Mouse (Mus musculus) liver, embryonic 11.5 days (tissue): ENCODE measurements around the gene Igf2bp3. TPM values are rescaled to one million over a fixed set of nuclear protein-coding genes. Genes with fewer than 3 reads are reported as not detected.

Experiments
- ATAC-seq: fragments of 200-750 bp; cut with Nextera tagmentation; replicated peaks from 2 replicates; pipeline ENCODE4 v1.8.0; 2017; ENCODE audit warnings: moderate number of reproducible peaks, mild to moderate bottlenecking, moderate TSS enrichment, moderate library complexity; ENCODE audit not compliant: low FRiP score
- DNase-seq: peaks from one replicate; pipeline ENCODE4 v3.0.0-alpha.2; 2017; ENCODE audit warnings: low spot score
- H3K27ac ChIP-seq: fragments of 300-500 bp; sonication (generic); 2 replicates; pipeline ENCODE4 v1.5.1; 2014; ENCODE audit warnings: mild to moderate bottlenecking, low read depth, low read length, control low read depth
- H3K27me3 ChIP-seq: fragments of 300-500 bp; sonication (generic); replicated peaks from 2 replicates; pipeline ENCODE4 v1.6.1; 2014; ENCODE audit warnings: low read length, mixed read lengths; ENCODE audit not compliant: control insufficient read depth, insufficient read depth
- H3K36me3 ChIP-seq: fragments of 300-500 bp; sonication (generic); 2 replicates; pipeline ENCODE4 v1.6.1; 2014; ENCODE audit warnings: mild to moderate bottlenecking, low read length, moderate library complexity, mixed read lengths; ENCODE audit not compliant: control insufficient read depth, insufficient read depth
- H3K4me1 ChIP-seq: fragments of 300-500 bp; sonication (generic); replicated peaks from 2 replicates; pipeline ENCODE4 v1.6.1; 2014; ENCODE audit warnings: low read length, mixed read lengths; ENCODE audit not compliant: control insufficient read depth, insufficient read depth
- H3K4me2 ChIP-seq: fragments of 300-500 bp; sonication (generic); 2 replicates; pipeline ENCODE4 v1.6.1; 2014; ENCODE audit warnings: mild to moderate bottlenecking, control low read depth, moderate library complexity
- H3K4me3 ChIP-seq: fragments of 300-500 bp; sonication (generic); 2 replicates; pipeline ENCODE4 v1.5.1; 2014; ENCODE audit warnings: low read depth, low read length, control low read depth
- H3K9ac ChIP-seq: fragments of 300-500 bp; sonication (generic); 2 replicates; pipeline ENCODE4 v1.6.1; 2014; ENCODE audit warnings: low read depth, low read length, control low read depth
- H3K9me3 ChIP-seq: fragments of 300-500 bp; sonication (generic); 2 replicates; pipeline ENCODE4 v1.6.1; 2016; ENCODE audit warnings: low read length, inconsistent platforms, mixed read lengths; ENCODE audit not compliant: control insufficient read depth
- WGBS: fragments of 180-500 bp; shearing (Covaris S2); extraction: QIAGEN DNeasy Blood & Tissue Kit; methylation state at CpG from one replicate; pipeline ENCODE4 v1.1.7; 2014; 5-methylcytosine and 5-hydroxymethylcytosine counted together
- polyA plus RNA-seq: library from polyadenylated mRNA; unstranded; fragments of >200 nt; fragmentation: Nextera tagmentation; extraction: Ambion mirVana; gene quantifications from 2 replicates; pipeline ENCODE4 v1.2.1, GENCODE M21; 2014

Igf2bp3 gene
- polyA plus RNA-seq, 1 experiment from 2014 or later, result 57.8 TPM

- H3K4me2 ChIP-seq, result no peak overlapping the region
- DNase-seq (no peak), ATAC-seq (no peak)
- no peaks in the 10 kb centered on the region for H3K36me3 ChIP-seq
- no peak overlapping the region for H3K9ac ChIP-seq
- no peak overlapping the region for H3K27ac ChIP-seq
- 83% methylated on average over 2 of the region's 2 CpGs for WGBS
- no peaks in the 10 kb centered on the region for H3K9me3 ChIP-seq
- H3K27me3 ChIP-seq, result no peaks in the 10 kb centered on the region
- no peak overlapping the region for H3K4me3 ChIP-seq
- H3K4me1 ChIP-seq, result peaks cover 24% of the 10 kb centered on the region
These were observed 68.3 kb downstream of the Igf2bp3 start for GRCm38 (mm10) chr6:49146461-49146860.

DNA sequence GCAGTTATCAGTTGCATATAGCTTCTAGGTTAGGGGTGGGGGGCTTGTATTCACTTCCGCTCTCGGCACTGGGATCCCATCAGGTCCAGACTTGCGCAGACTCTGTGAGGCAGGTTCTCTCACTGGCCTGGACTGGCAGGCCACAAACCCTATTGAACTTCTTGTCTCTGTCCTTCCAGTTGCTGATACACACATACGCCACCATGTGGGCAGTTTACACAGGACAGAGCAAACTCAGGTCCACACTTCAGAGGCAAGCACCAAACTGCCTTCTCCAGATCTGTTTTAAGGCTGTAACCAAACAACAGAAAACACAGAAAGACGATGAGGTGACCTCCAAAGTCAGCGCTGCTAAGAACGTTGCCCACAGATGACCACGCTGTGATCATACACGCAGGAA, 72.3 kb downstream of the Igf2bp3 start:
- H3K4me2 ChIP-seq, result no peak overlapping the region
- DNase-seq (no peak), ATAC-seq (no peak)
- H3K9ac ChIP-seq, result no peak overlapping the region
- peaks cover 20% of the 10 kb centered on the region for H3K4me1 ChIP-seq
- H3K4me3 ChIP-seq, result no peak overlapping the region
- no peaks in the 10 kb centered on the region for H3K9me3 ChIP-seq
- H3K36me3 ChIP-seq, result no peaks in the 10 kb centered on the region
- H3K27me3 ChIP-seq, result no peaks in the 10 kb centered on the region
- H3K27ac ChIP-seq, result no peak overlapping the region
- 83% methylated on average over 9 of the region's 9 CpGs for WGBS

- Histone ChIP-seq H3K27ac (no peak overlapping the region), H3K4me3 (no peak overlapping the region), H3K4me1 (peaks cover 29% of the 10 kb centered on the region), H3K36me3 (no peaks in the 10 kb centered on the region), H3K4me2 (no peak overlapping the region), H3K9ac (no peak overlapping the region), H3K27me3 (no peaks in the 10 kb centered on the region), H3K9me3 (no peaks in the 10 kb centered on the region)
- DNase-seq (no peak), ATAC-seq (no peak)
- 82% methylated on average over 5 of the region's 5 CpGs for WGBS
These were observed 73.6 kb downstream of the Igf2bp3 start for GRCm38 (mm10) chr6:49141125-49141524.

DNA sequence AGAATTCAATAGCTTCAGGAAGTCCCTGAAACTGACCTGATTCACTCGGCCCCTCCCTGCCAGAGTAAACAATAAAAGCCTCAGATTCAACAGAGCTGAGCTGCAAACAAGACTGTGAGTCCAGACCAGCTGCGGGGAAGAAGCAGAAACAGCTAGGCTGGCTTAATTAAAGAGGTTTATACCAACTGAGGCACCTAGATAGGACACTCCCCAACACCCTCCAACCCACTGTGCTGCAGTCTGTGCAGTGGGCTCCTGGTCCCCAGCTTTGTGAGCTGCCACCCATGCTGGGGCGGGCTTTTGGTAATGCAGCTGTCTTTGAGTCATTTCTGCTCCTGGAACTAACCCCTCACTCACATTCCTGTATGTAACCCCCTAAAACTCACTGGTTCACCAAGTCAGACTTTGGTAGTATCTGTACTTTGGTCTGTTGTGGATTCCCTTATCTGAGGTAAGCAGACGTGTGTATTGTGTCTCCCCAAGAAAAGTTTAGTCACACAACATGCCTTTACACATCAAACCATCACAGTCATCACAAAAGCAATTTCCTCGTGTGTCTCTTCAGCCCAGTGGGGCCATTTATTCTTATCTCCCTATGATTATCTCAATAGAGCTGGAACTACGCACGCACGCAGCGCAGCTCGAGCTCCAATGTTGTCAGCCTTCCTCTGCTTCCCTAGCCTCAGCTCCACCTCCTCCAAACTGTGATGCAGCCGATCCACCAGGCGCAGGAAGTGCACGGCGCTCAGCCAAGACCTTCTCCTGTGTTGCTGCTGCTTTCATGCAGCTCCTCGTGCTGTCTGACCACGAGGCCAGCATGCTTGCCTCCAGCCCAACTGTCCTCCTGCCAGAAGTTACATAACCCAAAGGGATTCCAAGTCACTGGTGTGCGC, 76.4 kb downstream of the Igf2bp3 start:
- H3K9me3 ChIP-seq, result no peaks in the 10 kb centered on the region
- no peak for DNase-seq
- H3K27me3 ChIP-seq, result no peaks in the 10 kb centered on the region
- H3K4me3 ChIP-seq, result no peak overlapping the region
- H3K27ac ChIP-seq, result peak overlapping the region; percentile 68
- ATAC-seq, result peak; percentile 77
- 54% methylated on average over 17 of the region's 17 CpGs for WGBS
- H3K36me3 ChIP-seq, result no peaks in the 10 kb centered on the region
- H3K4me1 ChIP-seq, result peaks cover 31% of the 10 kb centered on the region
- H3K4me2 ChIP-seq, result peak overlapping the region; percentile 58
- peak overlapping the region; percentile 25; the same call in 1 of the 2 replicates for H3K9ac ChIP-seq

DNA sequence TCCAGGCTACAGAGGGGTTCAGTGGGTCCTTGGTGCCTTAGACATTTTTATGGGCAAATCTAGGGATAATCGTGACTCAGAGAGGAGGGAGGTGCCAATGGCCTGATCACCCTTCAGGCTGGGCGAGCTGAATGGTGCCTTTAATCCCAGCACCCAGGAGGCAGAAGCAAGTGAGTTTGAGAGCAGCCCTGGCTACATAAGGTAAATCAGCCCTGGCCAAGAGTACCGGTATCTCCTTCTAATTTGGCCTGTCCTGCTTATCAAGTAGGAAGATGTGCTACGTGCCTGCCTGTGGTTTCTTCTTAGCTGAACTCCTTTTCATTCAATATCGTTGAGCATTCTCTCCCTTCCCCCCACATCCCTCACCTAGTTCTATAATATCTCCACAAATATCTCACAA, 78.0 kb downstream of the Igf2bp3 start:
- Histone ChIP-seq H3K27me3 (no peaks in the 10 kb centered on the region), H3K27ac (no peak overlapping the region), H3K4me2 (peak overlapping the region; percentile 26; the same call in 1 of the 2 replicates), H3K36me3 (no peaks in the 10 kb centered on the region), H3K9ac (no peak overlapping the region), H3K9me3 (no peaks in the 10 kb centered on the region), H3K4me3 (no peak overlapping the region), H3K4me1 (peaks cover 34% of the 10 kb centered on the region)
- no peak for DNase-seq
- WGBS, result 41% methylated on average over 5 of the region's 5 CpGs
- ATAC-seq, result peak; percentile 70

DNA sequence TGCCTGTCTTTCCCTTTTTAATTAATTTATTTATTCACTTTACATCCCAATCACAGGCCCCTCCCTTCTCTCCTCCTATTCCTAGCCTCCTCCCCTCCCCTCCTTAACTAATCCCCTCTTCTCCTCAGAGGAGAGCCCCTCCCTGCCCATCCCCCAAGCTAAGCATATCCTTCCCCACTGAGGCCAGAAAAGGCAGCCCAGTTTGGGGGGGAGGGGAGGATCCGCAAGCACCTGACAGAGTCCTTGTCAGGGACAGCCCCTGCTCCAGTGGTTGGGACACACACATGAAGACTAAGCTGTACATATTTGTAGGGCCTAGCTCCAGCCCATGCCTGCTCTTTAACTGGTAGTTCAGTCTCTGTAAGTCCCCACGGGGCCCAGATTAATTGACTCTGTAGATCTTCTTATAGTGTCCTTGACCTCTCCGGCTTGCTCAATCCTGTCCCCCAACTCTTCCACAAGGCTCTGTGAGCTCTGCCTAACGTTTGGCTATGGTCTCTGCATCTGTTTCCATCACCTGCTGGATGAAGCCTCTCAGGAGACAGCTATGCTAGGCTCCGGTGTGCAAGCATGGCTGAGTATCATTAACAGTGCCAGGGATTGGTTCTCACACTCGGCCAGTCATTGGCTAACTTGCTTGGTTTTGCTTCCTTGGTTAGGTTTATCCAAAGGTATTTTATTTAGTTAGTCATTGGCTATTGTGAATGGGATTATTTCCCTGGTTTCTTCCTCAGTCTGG, 82.2 kb downstream of the Igf2bp3 start:
- WGBS, result 72% methylated on average over 6 of the region's 6 CpGs
- peaks cover 15% of the 10 kb centered on the region; the same call in 1 of the 2 replicates for H3K4me1 ChIP-seq
- H3K27ac ChIP-seq, result no peak overlapping the region
- H3K4me2 ChIP-seq, result no peak overlapping the region
- H3K9me3 ChIP-seq, result no peaks in the 10 kb centered on the region
- DNase-seq (no peak), ATAC-seq (no peak)
- no peaks in the 10 kb centered on the region for H3K36me3 ChIP-seq
- no peak overlapping the region for H3K4me3 ChIP-seq
- H3K9ac ChIP-seq, result no peak overlapping the region
- H3K27me3 ChIP-seq, result no peaks in the 10 kb centered on the region

DNA sequence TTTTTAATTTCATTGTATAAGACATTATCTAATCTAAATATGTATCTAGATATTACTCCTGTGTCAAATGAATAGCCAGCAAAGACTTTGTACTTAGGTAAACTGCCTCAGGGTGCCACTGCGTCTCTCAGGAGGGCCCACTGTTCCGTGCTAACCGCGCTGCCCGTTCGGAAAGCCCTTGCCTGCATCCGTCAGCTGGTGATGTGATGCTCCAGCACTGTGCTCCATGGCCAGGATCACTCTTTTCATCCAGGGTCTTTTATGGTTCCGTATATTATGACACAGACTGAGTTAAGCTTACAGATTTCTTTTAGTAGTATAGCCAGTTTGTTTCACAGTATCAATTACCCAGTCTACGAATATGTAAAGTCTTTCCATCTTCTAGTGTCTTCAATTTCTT, 82.9 kb downstream of the Igf2bp3 start:
- no peak overlapping the region for H3K27ac ChIP-seq
- H3K4me3 ChIP-seq, result no peak overlapping the region
- H3K27me3 ChIP-seq, result no peaks in the 10 kb centered on the region
- DNase-seq, result no peak
- peaks cover 8% of the 10 kb centered on the region; the same call in 1 of the 2 replicates for H3K4me1 ChIP-seq
- no peak overlapping the region for H3K4me2 ChIP-seq
- 90% methylated on average over 9 of the region's 9 CpGs for WGBS
- H3K36me3 ChIP-seq, result no peaks in the 10 kb centered on the region
- H3K9ac ChIP-seq, result no peak overlapping the region
- ATAC-seq, result no peak
- no peaks in the 10 kb centered on the region for H3K9me3 ChIP-seq

GRCm38 (mm10) chr6:49130328-49130727, 84.4 kb downstream of the Igf2bp3 start:
- Histone ChIP-seq H3K27ac (no peak overlapping the region), H3K4me2 (no peak overlapping the region), H3K4me1 (0 out of 2 replicates have a peak, but pooled peaks cover 5% of the 10 kb centered on the region), H3K36me3 (no peaks in the 10 kb centered on the region), H3K9ac (no peak overlapping the region), H3K27me3 (no peaks in the 10 kb centered on the region), H3K4me3 (no peak overlapping the region), H3K9me3 (no peaks in the 10 kb centered on the region)
- ATAC-seq, result no peak
- no peak for DNase-seq
